Mouse (Mus musculus): ENCODE data around the gene Rps6ka2. TPM values are rescaled to one million over a fixed set of nuclear protein-coding genes. Genes with fewer than 3 reads are reported as not detected.
"Not testable (repeated sequence)": the region's sequence is repeated elsewhere in the genome, so short reads cannot be mapped to it uniquely, and the experiment has no call there.

The Rps6ka2 gene
- polyA plus RNA-seq, 1 experiment from 2014 or later = 37.5 TPM

DNA sequence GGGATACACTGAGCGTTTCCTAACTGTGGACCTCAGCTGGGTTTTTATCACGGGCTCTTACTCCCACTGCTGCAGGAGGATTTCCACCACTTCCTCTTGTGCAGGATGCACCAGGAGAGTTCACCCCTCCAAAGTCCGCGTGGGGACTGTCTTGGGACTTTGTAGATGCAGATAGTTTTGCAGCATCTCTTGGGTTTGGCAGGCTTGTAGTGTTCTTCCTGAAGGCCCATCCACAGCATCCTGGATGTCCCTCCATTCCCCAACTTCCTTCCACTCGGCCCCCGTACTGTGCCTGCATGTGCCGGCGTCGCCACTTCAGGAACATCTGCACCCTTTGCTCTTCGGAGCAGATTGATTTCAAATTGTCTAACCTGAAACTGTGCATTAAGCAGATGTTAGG lies 103.9 kb downstream of the Rps6ka2 start:
- no peak overlapping the region for H3K4me2 ChIP-seq
- H3K9me3 ChIP-seq = no peaks in the 10 kb centered on the region
- H3K4me1 ChIP-seq = peaks cover 58% of the 10 kb centered on the region
- no peaks in the 10 kb centered on the region for H3K27me3 ChIP-seq (replicated peaks)
- no peak overlapping the region for H3K4me3 ChIP-seq
- peaks cover 41% of the 10 kb centered on the region for H3K36me3 ChIP-seq
- H3K9ac ChIP-seq = peak overlapping the region; percentile 68
- no peak for ATAC-seq (ENCODE audit: extremely low read depth, insufficient number of reproducible peaks, low FRiP score, low TSS enrichment)
- peak overlapping the region; percentile 96 for H3K27ac ChIP-seq (replicated peaks)
- WGBS = 80% methylated on average over 10 of the region's 10 CpGs

- Histone ChIP-seq H3K9me3 (no peaks in the 10 kb centered on the region), H3K36me3 (peaks cover 82% of the 10 kb centered on the region), H3K9ac (no peak overlapping the region), H3K4me2 (no peak overlapping the region), H3K4me1 (peaks cover 27% of the 10 kb centered on the region), H3K27me3 (replicated peaks) (no peaks in the 10 kb centered on the region), H3K27ac (replicated peaks) (no peak overlapping the region), H3K4me3 (no peak overlapping the region)
- ATAC-seq (ENCODE audit: extremely low read depth, insufficient number of reproducible peaks, low FRiP score, low TSS enrichment) = no peak
- WGBS = 83% methylated on average over 15 of the region's 15 CpGs
Measured at GRCm38 (mm10) chr17:7278702-7279242, 108.9 kb downstream of the Rps6ka2 start.

DNA sequence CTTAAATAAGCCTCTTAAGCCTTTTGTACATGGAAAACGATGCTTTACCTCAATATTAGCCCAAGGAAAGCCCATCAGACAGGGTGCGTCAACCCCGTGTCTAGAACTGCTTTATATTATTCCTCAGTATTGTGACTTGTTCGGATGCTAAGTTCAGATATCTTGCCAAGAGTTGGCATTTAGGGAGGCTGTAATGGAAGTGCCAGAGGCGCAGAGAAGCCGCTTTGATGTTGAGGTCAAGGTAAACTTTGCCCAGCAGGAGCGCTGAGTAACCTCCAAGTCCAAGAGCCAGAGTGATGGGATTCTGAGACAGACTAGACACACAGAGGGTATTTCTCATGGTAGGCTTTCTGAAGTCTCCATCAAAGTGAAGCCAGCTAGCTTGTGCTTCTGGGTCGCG lies 109.3 kb downstream of the Rps6ka2 start:
- no peak overlapping the region for H3K9ac ChIP-seq
- no peaks in the 10 kb centered on the region for H3K9me3 ChIP-seq
- ATAC-seq (ENCODE audit: extremely low read depth, insufficient number of reproducible peaks, low FRiP score, low TSS enrichment) = no peak
- H3K4me3 ChIP-seq = no peak overlapping the region
- 88% methylated on average over 9 of the region's 9 CpGs for WGBS
- H3K4me1 ChIP-seq = peaks cover 27% of the 10 kb centered on the region
- no peak overlapping the region for H3K4me2 ChIP-seq
- H3K27me3 ChIP-seq (replicated peaks) = no peaks in the 10 kb centered on the region
- H3K36me3 ChIP-seq = peaks cover 80% of the 10 kb centered on the region
- H3K27ac ChIP-seq (replicated peaks) = no peak overlapping the region

DNA sequence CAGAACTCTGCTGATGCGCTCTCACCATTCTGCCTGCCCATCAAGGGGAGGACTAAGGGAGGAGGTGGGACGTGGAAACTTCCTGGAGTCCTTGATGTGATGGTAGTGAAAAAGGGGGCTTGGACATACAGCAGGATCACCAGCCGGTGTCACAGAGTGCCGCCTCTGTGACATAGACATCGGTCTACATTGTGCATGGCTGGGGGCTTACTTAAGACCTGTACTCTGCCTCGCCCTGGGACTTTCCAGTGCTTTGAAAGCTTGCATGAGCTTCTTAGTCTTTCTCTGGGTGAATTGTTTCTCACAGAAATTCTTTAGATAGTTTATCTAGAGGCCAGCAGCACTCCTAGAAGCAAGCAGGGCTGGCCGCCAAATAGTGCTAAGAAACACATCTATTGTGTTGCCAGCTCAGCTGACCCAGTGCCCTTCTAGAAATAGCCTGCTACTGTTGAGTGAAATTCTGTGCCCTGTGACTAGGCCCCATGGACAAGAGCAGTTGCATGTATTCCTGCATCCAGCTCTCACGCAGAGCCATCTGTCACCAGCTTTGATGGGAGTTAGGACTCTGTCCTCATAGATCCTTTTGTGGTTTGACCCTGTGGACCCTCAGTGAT lies 114.5 kb downstream of the Rps6ka2 start:
- Histone ChIP-seq H3K9me3 (no peaks in the 10 kb centered on the region), H3K36me3 (peaks cover 57% of the 10 kb centered on the region), H3K4me3 (no peak overlapping the region), H3K27ac (replicated peaks) (peak overlapping the region; percentile 95), H3K4me1 (peaks cover 69% of the 10 kb centered on the region), H3K9ac (peak overlapping the region; percentile 38), H3K4me2 (peak overlapping the region; percentile 14; the same call in 1 of the 2 replicates), H3K27me3 (replicated peaks) (no peaks in the 10 kb centered on the region)
- ATAC-seq (ENCODE audit: extremely low read depth, insufficient number of reproducible peaks, low FRiP score, low TSS enrichment) = peak; percentile 52; the same call in 1 of the 2 replicates
- 15% methylated on average over 8 of the region's 8 CpGs for WGBS

GRCm38 (mm10) chr17:7285292-7285691 lies 115.4 kb downstream of the Rps6ka2 start:
- Histone ChIP-seq H3K27ac (replicated peaks) (peak overlapping the region; percentile 95), H3K4me1 (peaks cover 69% of the 10 kb centered on the region), H3K36me3 (peaks cover 53% of the 10 kb centered on the region), H3K9me3 (no peaks in the 10 kb centered on the region), H3K27me3 (replicated peaks) (no peaks in the 10 kb centered on the region), H3K9ac (peak overlapping the region; percentile 17; the same call in 1 of the 2 replicates), H3K4me3 (no peak overlapping the region), H3K4me2 (no peak overlapping the region)
- ATAC-seq (ENCODE audit: extremely low read depth, insufficient number of reproducible peaks, low FRiP score, low TSS enrichment) = no peak
- WGBS = 47% methylated on average over 12 of the region's 12 CpGs

DNA sequence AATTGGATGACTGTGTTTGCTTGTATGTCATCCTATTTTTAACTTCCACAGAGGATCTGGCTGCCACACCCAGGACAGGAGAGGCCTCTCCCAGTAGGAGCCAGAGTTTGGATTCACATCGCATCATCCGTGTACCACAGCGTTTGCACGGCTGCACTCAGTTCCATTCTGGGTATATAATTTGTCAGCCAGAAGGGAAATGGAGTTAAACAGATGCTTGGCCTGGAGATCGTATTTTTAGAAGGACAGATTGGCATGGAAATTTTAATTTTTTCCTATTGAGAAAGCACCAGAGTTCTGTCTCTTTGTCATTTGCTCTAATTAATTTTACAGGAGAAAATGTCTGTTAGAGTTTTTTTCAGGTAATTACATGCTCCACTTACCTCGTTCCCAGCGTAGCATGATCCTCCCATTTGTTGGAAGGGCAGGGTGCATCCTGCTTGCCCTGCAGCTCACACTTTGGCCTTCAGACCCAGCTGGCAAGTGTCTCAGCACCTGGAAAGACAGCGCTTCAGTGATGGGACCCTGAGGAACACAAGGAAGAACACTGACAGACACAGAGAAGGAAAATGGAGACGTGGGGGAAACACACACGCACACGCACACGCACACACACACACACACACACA lies 116.6 kb downstream of the Rps6ka2 start:
- H3K4me2 ChIP-seq = no peak overlapping the region
- no peak overlapping the region for H3K9ac ChIP-seq
- ATAC-seq (ENCODE audit: extremely low read depth, insufficient number of reproducible peaks, low FRiP score, low TSS enrichment) = no peak
- no peaks in the 10 kb centered on the region for H3K9me3 ChIP-seq
- peaks cover 69% of the 10 kb centered on the region for H3K4me1 ChIP-seq
- no peaks in the 10 kb centered on the region for H3K27me3 ChIP-seq (replicated peaks)
- peaks cover 53% of the 10 kb centered on the region for H3K36me3 ChIP-seq
- WGBS = 70% methylated on average over 12 of the region's 12 CpGs
- peak overlapping the region; percentile 95 for H3K27ac ChIP-seq (replicated peaks)
- no peak overlapping the region for H3K4me3 ChIP-seq

DNA sequence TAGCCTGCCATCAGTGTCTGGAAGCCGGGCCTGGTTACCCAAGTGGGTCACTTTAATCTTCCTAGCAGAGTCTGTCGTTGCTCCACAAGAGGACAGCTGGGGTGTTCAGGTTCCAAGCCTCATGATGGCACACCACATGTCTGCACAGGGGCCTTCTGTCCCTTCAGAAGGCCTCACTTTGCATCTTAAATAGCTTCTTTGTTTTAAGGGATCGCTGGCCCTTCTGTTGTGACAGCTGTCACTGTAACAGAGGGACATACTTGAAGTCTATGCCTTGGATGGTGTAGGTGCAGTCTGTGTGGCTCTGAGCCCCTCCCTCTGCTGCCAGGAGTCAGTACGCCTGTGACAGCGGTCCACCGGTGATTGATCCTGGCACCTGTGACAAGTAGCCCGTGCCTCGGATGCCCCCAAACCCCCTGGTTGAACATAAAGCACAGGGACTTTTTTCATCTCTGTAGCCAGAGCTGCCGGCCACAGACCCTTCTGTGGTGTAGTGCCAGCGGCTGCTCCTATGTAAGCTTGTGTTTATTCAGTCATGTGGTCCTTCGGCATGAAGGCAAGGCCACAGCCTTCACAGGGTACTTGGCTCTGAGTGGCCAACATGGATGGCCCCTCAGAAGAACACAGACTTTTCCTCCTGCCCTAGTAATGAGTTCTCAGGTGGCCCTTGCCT lies 122.2 kb downstream of the Rps6ka2 start:
- H3K9ac ChIP-seq = no peak overlapping the region
- H3K36me3 ChIP-seq = peaks cover 83% of the 10 kb centered on the region
- ATAC-seq (ENCODE audit: extremely low read depth, insufficient number of reproducible peaks, low FRiP score, low TSS enrichment) = no peak
- no peaks in the 10 kb centered on the region for H3K9me3 ChIP-seq
- 66% methylated on average over 11 of the region's 11 CpGs for WGBS
- H3K4me2 ChIP-seq = no peak overlapping the region
- H3K4me3 ChIP-seq = no peak overlapping the region
- no peaks in the 10 kb centered on the region for H3K27me3 ChIP-seq (replicated peaks)
- peaks cover 37% of the 10 kb centered on the region for H3K4me1 ChIP-seq
- no peak overlapping the region for H3K27ac ChIP-seq (replicated peaks)

GRCm38 (mm10) chr17:7306278-7307196 lies 136.6 kb downstream of the Rps6ka2 start:
- H3K9me3 ChIP-seq; H3K27ac ChIP-seq (replicated peaks); H3K4me1 ChIP-seq; H3K36me3 ChIP-seq; H3K9ac ChIP-seq; H3K27me3 ChIP-seq (replicated peaks); H3K4me3 ChIP-seq; H3K4me2 ChIP-seq: not testable (repeated sequence)
- WGBS = 46% methylated on average over 8 of the region's 8 CpGs
- ATAC-seq (ENCODE audit: extremely low read depth, insufficient number of reproducible peaks, low FRiP score, low TSS enrichment) = peak; percentile 33; the same call in 1 of the 2 replicates

DNA sequence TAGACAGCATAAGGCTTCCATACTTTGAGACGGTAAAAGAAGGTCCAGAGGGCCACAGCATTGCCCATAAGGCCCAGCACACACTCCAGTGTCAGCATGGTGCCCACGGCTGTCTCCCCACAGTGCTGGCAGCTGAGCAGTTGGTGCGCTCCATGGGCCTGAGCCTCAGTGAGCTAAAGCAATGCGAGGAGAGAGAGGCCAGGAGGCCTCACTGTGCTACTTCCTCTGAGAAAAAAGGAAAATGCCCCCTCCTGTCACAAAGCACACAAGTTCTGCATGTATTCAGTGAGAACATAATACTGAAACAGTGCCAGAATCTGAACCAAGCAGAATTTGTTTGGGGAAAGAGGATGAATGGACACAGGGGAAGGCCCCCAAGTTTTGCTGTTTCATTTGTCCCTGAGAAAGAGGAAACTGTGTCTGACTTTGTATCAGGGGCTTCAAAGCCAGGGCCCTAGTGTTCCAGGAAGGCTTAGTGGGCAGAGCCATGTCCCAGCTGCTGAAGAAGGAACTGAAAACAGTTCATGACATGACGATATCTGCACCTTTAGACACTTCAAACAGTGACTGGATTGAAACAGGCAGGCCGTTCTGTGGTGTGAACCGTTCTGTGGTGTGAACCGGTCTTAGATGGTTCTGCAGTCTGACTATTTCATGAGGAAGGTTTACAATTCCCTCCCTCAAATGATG lies 145.9 kb downstream of the Rps6ka2 start:
- not testable (repeated sequence) for H3K4me3 ChIP-seq; H3K4me2 ChIP-seq; H3K9ac ChIP-seq; H3K27me3 ChIP-seq (replicated peaks); H3K36me3 ChIP-seq; ATAC-seq (ENCODE audit: extremely low read depth, insufficient number of reproducible peaks, low FRiP score, low TSS enrichment); H3K9me3 ChIP-seq; H3K27ac ChIP-seq (replicated peaks); H3K4me1 ChIP-seq
- 53% methylated on average over 7 of the region's 8 CpGs for WGBS

- H3K4me1 ChIP-seq; ATAC-seq (ENCODE audit: extremely low read depth, insufficient number of reproducible peaks, low FRiP score, low TSS enrichment); H3K9me3 ChIP-seq; H3K27me3 ChIP-seq (replicated peaks); H3K4me3 ChIP-seq; H3K9ac ChIP-seq; H3K4me2 ChIP-seq; H3K36me3 ChIP-seq; H3K27ac ChIP-seq (replicated peaks): not testable (repeated sequence)
- WGBS = 62% methylated on average over 6 of the region's 6 CpGs
Measured at GRCm38 (mm10) chr17:7319789-7320188, 149.9 kb downstream of the Rps6ka2 start.
